Mouse (Mus musculus) brain, embryonic 14.5 days (tissue): ENCODE measurements around the gene Foxf1.

Source experiments
- CTCF ChIP-seq: fragments of 200-500 bp; IDR thresholded peaks from 2 replicates; pipeline ENCODE4 v1.5.1; 2012; ENCODE audit warnings: inconsistent platforms, mild to moderate bottlenecking, moderate library complexity, borderline replicate concordance; ENCODE audit not compliant: insufficient read depth, insufficient read length; ENCODE audit errors: extremely low read depth
- POLR2A ChIP-seq: fragments of 200-500 bp; IDR thresholded peaks from 2 replicates; pipeline ENCODE4 v1.6.1; 2012; ENCODE audit warnings: mild to moderate bottlenecking, inconsistent platforms, borderline replicate concordance; ENCODE audit not compliant: poor library complexity, insufficient read depth, insufficient read length, severe bottlenecking; ENCODE audit errors: extremely low read depth

DNA sequence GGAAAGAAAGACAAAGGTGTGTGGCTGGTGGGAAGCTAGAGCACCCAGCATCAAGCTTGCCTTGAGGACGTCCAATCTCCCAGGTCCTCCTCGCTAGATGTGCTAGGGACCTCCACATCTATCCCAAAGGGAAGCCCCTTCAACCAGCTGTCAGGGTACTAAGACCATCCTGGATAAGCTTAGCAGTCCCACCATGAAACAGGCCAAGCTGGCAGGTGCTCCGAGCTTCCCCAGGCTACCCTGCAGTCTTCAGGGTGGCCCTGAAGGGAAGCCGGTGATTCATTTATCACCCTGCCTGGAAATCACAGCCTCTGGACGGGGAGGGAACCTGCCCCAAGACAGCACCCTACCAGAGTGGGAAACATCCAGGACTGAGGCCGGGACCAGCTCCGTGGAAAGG lies 7.6 kb upstream of the Foxf1 start:
- TF ChIP-seq POLR2A (no peak), CTCF (no peak)
